Mouse (Mus musculus) layer of hippocampus, adult 11-12 months (tissue): Measurements from ENCODE around the gene Gpr180.
"Not testable (repeated sequence)": the region's sequence is repeated elsewhere in the genome, so short reads cannot be mapped to it uniquely, and the experiment has no call there.

ENCODE experiments used
- DNase-seq: peaks from one replicate; pipeline ENCODE4 v3.0.0; 2022; ENCODE audit warnings: low spot score

Gene Gpr180

DNA sequence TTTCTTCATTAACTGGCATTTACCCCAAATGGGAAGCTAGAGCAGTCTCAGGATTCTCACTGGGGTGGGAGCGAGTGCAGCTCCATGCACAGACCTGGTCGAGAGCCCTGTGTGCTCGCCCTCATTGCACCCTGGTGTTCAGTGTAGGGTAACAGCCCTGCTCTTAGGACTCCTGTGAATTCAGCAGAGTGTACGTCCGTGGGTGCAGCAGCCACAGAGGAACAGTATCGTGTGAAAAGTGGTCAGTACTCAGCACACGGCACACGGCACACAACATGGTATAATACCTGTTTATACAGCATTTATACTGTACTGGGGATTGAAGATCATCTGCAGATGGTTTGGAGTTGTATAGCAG is 15.3 kb downstream of the Gpr180 start:
- DNase-seq, result no peak

DNA sequence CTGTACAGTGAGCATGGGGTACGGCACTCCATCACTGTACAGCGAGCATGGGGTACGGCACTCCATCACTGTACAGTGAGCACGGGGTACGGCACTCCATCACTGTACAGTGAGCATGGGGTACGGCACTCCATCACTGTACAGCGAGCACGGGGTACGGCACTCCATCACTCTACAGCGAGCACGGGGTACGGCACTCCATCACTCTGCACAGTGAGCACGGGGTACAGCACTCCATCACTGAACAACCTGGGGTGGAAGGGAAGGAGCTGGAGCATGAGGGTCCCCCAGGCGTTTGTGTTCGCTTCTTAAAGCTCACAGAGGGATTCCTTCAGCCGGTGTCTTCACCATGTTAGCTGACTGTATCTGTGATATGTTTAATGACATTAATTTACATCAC is 19.1 kb downstream of the Gpr180 start:
- not testable (repeated sequence) for DNase-seq

DNA sequence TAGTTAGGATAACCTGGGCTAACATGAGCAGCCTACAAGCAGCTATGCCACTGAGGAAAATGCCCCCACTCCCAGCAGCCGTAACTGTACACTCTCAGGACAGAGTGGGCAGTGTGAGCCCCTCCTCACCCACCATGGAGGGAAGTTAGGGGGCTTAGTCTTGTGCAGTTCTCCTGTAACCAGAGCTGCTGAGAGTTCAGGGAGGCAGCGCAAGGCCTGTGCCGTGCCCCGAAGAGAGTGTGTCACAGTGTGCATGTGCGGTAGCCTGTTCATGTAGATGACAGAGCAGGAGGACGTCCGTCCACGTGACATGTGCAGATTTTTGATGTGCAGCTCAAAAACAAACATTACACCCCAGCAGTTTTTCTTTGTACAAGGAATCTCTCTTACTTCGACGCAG is 19.8 kb downstream of the Gpr180 start:
- DNase-seq, result no peak

DNA sequence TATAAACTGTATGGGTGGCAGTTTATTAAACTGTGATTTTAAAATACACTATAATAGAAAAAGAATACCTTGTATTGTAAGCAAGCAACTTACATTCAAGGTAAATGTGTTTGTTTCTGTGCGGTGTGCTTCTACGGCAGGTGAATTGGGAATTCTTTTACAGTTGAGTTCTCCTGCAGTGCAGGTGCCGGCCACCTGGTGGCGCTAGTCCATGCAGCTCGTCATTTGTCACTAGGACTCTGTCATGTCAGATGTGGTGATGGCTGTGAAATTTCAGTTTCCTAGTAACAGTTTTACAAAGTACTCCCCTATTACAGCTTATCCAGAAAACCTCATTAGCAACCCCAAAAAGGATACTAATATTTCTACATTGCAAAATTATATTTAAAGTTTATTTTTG is 20.2 kb downstream of the Gpr180 start:
- peak; percentile 58 for DNase-seq

DNA sequence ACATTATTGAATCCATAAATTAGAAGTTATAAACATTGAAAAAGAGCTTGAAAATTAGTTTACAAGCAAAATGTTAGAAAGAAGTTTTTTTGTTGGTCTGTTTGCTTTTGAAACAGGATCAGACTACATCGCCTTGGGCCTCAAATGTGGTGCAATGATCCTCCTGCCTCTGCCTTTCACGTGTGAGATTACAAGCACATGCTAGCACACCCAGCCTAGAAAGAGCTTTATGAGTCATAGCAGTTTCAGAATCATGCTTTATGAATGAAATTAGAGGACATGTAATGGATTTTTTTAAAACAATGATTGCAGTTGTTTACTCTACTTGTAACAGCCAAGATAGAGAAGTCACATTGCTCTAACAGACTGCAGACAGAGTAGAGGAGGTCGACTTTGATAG is 24.8 kb downstream of the Gpr180 start:
- no peak for DNase-seq

DNA sequence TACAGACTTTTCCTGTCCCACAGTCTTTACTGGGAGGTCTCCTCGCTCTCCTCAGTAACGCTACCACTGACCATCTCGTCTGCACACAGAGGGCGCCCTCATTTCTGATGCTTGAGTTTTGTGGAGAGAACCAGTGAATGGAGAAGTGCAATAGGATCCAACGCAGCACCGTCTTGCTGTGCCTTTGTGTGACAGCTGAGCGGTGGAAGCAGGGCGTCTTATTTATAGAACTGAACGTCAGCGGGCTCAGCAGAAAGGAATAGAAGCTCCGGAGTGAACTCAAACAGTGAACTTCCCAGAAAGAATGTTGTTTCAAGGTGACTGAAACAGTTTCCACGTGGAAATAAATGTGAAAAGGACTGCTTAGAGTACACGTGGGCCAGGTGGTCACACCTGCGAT is 25.7 kb downstream of the Gpr180 start:
- no peak for DNase-seq

DNA sequence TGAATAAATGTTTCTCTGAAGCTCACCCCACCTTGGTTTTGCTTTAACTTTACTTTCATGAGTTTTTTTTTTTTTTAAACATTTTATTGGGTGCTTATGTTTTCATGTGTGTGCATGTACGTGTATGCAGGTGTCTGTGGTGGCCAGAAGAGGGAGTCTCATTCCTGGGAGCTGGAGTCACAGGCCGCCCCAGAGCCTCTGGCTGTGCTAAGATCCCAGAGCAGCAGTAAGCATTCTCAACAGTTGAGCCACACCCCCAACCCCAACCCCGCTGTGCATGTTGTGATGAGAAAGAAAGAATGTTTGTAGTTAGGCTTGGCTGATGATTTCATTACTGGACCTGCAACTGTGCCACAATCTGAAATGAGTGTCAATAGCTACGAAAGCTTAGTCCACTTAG is 31.8 kb downstream of the Gpr180 start:
- no peak for DNase-seq

DNA sequence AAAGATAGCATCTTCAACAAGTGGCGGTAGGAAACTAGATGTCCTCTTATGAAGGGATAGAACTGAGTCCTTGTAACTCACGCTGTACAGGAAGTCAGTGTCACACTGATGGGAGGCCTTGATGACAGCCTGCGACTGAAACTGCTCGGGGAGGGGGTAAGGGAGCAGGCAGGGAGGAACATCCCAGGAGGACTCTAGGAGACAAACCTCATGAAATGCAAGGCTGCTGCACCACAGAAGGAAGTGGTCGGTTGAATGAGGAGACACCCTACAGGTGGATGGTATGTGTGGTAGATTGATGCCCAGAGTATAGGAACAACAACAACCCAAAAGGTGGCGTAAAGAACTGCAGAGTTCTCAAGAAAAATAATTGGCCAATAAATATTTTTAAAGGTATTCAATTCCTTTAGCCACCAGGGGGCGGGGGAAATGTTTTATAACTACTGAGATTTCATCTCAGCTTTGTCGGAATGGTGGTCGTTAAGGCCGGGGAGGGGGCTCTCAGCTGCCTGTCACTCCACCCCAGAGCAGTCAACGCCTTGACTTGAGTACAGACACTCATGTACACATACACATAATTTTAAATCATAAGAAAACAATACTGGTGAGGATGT is 36.7 kb downstream of the Gpr180 start:
- DNase-seq, result no peak

DNA sequence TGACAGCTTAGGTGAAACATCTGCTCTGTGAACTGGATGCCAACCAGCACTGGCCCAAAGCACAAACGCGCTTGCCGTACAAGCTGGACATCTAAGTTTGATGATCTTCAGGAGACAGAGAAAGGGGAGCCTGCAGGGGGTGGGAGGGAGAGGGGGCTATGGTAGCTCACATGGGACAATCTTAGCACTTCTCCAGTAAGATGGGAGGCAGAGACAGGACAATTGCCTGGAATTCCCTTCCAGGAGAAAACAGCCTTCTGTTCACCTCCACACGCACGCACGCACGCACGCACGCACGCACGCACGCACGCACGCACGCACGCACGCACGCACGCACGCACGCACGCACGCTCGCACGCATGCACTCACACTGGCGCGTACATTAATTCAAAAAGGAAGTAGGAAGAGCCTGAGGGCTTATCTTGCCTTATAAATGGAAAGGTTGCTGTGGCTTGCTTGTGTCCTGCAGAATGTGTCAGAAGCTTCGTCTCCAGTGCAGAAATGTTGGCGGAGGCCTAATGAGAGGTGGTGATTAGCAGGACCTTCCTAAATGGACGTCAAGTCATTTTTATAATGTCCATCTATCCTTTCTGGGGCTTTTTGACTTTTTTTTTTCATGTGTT is 38.2 kb downstream of the Gpr180 start:
- DNase-seq, result no peak

DNA sequence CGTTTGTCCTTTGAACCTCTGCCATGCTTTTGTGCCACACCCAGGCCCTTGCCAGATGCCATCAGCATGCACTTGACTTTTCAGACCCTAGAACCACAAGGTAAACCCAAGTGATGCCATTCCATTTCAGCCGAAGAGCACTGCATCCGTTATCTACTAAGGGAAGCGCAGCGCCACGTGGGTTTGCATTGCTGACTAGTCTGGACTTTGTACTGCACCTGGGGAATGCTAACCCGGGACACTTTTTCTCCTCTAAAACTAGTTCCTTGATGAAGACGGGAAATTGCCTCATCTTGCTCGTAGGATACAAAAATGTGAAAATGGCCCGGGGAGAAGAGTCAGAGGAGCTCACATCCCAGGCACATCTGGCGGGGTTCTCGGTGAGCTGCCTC is 38.7 kb downstream of the Gpr180 start:
- DNase-seq, result no peak

DNA sequence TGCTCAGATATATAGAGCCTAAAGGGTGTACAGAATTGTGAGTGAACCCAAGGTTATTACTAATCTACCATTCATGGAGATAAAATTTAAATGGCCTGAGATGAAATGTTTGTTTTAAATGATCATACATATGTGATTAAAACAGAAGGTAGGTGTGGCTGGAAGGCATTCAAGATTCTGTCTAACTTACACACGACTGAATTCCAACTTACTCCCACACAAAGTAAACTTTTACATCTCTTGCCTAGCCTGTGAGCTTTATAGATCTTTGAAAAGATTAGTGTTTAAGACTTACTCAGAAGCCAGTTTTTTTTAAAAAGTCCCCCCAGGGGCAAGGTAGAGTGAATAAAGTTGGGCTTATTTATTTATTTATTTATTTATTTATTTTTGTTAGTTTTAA is 42.3 kb downstream of the Gpr180 start:
- DNase-seq, result no peak

DNA sequence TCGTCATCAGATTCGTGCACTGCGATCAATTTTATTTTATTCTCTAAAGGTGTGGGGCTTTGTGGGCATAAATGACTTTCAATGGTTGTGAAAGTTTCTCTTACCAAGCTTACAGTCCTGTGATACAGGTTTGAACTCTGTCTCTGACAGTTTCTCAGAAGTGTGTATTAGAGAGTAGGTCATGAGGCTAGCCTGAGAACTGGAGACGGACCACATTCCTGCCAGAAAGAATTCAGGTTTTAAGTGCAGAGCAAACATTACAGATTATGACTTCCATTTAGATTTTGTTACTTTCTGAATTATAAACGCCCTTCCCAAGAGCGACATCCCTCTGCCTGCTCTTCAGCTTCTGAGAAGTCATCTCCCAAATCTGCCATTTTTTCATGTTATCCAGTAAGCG is 42.7 kb downstream of the Gpr180 start:
- DNase-seq, result no peak

DNA sequence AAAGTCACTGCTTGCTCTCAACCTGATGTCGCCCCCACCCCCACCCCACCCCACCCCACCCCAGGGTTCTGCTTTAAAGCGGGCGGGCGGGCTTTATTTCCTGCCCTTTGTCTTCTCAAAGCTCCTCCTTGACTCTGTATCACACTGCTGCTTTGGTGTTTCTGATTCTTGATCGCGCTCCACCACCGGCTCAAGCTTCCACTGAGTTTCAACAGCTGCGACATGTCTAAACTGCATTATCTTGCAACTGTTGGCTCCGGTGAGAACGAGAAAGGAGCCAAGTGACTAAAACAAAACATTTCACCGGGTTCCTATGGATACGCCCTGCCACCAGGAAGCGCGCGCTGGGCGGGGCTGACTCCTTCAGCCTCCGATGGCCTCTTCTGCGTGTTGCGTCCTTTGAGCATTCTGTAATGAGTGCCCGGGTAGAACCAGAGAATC is 43.2 kb downstream of the Gpr180 start:
- DNase-seq, result no peak

DNA sequence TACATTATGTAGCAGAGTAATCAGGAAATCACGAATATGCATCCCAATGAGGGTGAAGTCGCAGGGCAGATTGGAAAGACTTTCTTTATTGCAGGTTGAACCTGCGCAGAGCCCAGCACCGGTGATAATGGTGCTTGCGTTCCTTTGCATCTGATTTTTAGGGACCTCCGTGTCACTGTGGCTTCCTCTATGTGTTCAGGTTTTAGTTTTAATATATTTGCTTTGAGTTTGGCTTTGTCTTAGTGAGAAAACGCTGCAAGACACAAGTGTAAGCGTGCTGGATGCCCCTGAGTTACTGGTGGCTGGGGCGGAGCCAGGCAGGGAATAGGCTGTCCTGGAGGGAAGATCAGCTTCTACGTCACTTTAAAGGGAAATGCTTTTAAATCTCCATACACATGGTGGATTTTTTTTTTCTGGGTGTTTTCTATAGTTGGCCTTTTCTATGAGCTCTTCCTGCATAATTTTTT is 43.8 kb downstream of the Gpr180 start:
- DNase-seq, result peak; percentile 26

DNA sequence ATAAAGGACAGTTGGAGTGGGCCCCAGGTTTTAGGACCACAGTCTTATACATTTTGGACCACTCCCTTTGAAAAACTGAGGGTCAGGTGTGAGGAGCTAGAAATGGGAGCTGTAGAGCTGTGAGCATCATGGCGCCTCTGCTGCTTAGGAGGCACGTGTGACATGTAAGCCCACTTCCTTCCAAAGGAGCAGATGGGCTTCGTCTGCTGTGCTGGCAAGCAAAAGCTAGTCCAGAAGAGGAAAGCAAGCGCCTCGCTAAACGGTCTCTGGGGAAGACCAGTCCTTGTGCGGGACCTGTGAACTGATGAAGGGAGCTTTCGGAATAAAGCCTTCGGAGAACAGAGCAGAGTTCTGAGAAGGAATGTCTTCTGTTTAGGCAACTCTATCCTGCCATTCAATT is 54.5 kb downstream of the Gpr180 start:
- no peak for DNase-seq

DNA sequence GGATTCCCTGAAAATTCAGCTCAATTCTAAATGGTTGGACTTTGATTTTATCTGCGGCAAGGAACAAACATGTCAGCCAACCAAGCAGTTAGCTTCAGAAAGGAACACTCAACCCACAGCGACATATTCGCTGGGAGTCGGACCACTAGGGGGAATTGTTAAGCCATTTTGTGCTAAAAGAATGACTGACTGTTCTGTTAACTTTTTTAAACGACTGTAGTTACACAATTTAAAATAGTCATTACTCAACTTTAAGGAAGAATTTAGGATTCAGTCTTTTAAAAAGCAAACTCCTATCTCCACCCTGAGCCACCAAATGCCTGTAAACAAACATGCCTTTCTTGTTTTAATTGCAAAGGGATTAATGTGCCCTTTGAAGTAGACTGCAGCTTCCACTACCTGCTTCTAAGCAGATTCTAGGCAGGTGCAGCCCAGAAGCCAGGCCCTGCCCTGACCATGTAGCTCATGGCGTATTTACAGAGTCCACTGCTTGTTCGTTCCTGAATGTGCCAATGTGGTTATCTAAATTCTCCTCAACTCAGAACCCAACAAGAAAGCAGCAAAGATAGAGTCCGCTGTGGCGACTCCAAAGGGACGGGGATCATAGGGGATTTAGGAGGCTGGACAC is 56.2 kb downstream of the Gpr180 start:
- no peak for DNase-seq

DNA sequence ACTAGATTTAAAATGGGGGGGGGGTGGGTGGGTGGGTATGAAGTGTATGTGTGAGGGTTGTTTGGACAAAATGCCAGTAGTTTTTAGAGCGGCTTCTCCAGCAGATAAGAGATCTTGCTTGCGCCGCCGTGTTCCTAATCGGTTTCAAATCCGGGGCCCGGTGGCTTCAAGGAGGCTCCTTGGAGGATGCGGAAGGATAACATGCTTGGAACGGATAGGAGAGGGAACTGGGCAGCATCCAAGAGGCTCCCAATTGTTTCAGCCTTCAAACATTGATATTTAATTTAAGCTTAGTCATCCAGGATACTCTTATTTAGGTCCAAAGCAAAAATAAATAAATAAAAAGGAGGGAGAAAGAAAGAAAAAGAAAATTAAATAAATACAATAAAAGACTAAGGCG is 56.7 kb downstream of the Gpr180 start:
- DNase-seq, result no peak

DNA sequence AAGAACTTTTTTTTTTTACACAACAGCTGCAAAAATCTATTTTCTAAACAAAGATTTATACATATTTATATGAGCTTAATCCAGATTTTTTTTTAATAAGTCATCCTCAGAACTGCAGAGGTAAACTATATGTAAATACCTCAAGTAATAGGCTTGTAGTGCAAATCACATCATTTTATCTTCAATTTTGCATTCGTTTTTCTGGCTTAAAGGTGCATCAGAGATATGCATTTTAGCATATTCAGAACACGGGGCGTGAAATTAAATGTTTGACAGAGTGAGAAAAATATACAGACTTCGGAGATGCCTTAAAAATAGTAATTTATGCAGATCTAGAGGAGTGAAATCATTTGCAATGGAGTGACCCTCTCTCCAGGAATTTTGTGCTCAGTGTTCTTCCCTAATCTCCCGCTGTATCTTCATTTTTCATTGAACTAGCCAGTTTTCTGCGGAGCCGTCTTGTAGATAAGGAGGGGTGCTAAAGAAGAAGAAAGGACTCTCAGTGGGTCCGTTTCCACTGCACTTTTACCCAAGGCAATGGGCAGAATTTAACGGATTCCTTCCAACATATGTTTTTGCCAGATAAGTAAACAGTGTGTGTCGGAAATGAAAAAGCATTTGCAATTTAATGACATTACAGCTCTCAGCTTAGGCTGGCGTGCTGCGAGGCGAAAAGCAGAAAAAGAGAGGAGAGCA is 57.4 kb downstream of the Gpr180 start:
- DNase-seq, result no peak

DNA sequence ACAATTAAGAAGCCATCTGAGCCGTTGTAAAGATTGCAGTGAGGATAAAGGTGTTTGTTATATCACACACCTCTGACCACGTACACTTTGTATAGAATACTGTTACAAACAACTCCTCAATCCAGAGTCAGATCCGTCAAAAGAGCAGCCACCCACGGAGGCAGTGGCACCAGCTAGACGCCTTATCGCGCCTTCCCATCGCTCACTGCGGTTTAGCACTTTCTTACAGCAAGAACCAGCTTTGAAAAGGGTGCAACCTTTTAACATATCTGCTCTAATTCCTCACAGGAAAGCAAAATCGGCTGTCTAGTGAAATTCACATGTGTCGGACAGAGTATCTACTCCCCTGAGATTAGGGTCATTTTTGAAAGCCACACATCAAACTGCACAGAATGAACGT is 60.1 kb downstream of the Gpr180 start:
- no peak for DNase-seq

DNA sequence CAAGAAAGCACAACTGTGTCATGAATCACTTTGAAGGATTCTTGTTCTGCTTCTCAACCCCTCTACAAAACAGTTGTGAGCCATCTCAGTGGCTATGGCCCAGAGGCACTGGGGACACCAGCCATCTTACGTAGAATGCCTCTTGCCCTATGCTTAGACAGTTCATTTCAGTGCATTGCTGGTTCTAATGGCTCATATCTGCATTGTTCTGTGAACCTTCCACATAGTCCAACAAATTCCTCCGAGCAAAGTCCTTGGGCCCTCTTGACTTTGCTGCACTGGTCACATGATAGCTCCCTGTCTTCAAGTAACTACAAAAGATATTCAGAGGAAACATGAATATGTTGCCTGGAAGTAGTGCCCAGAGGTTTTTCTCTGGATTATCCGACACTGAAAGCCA is 63.8 kb downstream of the Gpr180 start:
- DNase-seq, result no peak

DNA sequence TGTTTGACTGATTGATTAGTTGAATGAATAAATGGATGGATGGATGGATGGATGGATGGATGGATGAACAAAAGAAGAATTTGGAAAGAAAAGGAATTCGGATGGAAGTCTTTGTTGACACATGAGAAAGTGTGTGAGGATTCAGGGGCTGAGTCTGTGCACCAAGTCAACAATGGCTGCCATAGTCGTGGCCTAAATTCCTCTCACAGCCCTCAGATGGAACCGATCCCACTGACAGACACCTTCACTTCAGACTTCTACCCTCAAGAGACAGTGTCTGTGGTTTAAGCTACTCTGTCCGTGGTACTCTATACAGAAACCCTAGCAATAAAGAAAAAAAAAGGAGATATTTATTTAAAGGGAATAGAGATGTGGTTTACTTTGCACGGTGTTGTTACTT is 65.0 kb downstream of the Gpr180 start:
- DNase-seq, result no peak

DNA sequence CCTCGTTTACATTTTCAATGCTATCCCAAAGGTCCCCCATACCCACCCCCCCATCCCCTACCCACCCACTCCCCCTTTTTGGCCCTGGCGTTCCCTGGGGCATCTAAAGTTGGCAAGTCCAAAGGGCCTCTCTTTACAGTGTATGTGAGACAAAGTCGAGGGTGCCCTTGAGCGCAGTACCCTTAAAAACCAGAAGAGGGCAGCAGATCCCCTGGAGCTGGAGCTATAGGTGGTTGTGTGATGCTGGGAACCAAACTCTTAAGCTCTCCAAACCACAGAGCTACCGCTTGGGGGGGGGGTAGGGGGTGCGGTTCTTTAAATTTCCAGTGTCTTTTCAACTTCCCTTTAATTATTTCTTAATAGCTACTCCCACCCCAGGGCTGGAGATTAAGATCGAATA is 66.1 kb downstream of the Gpr180 start:
- DNase-seq, result no peak

DNA sequence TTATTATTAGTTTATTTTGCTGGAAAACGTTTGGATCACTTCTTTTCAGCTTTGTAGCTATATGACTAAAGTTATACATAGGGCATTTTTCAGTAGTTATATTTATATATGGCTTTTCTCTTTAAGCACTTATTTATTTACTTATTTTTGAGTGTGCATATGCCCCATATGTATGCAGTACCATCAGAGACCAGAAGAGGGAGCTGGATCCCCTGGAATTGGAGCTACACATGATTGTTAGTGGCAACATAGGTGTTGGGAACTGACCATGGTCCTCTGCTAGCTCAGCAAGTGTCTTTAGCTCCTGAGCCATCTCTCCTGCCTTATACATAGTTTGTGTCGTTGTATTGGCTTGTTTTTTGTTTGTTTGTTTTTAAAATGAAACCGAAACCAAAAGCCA is 70.4 kb downstream of the Gpr180 start:
- DNase-seq, result no peak
